Mouse (Mus musculus) embryo, embryonic 10 days (tissue): Measurements from ENCODE around the gene Nudt1.
A peak's percentile ranks its signal among the peaks of the same experiment; 100 is the strongest.

ENCODE experiments used
- DNase-seq: peaks from one replicate; pipeline ENCODE4 v3.0.0-alpha.2; 2015; ENCODE audit warnings: low spot score

Gene Nudt1

DNA sequence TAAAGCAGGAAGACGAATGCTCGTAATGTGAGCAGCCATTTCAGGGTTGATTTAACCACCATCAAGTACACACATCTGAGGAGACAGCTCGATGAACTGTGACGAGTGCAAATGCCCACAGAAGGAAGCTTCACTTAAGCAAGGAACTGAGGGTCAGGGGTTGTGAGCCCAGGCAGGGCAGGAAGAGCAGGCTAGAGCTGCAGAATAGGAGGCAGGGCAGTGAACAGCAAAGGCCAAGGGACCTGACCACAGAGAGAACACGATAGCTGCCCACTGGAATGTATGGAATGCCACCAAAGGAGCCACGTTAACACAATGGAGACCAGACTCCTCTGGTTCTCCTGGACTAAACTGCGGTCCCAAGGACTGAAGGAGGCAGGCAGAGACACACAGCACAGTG is 62.1 kb downstream of the Nudt1 start:
- DNase-seq: peak; percentile 85

DNA sequence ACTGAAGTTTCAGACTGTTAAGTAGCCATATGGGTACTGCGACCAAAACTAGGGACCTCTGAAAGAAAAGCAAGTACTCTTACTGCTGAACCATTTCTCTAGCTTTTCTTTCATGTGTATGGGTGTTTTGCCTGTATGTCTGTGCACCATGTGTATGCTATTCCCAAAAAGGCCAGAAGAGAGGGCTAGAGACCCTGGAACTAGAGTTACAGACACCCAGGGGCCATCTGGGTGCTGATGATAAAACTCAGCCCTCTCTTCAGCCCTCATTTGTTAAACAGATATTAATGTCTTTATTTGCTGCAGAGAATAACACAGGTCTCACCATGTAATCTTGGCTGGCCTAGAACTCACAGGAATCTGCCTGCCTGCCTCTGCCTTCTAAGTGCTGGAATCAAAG is 63.0 kb downstream of the Nudt1 start:
- no peak for DNase-seq

DNA sequence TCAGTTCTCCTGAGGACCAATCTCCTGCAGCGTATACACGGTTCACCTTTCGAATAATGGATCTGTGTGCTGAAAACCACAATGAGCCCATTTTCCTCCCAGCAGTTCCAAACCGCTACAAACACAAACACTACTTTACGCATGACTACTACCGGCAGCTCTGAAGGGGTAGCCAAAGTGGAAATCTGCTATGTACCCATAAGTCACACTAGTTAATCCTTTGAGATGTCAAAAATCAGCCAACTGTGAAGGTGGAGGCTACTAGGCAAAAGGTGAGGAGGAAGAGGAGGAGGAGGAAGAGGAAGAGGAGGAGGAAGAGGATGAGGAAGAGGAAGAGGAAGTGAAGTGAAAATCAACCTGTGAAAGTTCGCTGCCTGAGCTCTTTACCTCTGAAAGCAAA is 65.8 kb downstream of the Nudt1 start:
- no peak for DNase-seq
